Mouse (Mus musculus) heart, postnatal 0 days (tissue): ENCODE results near the gene St6gal1.

Source experiments
- CTCF ChIP-seq: IDR thresholded peaks from 2 replicates; pipeline ENCODE4 v1.5.1; 2016; ENCODE audit warnings: antibody characterized with exemption, control low read depth, low read depth
- EP300 ChIP-seq: IDR thresholded peaks from 2 replicates; pipeline ENCODE4 v1.6.1; 2016; ENCODE audit warnings: antibody characterized with exemption, low read depth

- TF ChIP-seq CTCF (no peak), EP300 (no peak)
Observed at GRCm38 (mm10) chr16:23181054-23181453, 43.5 kb upstream of the St6gal1 start.
